Mouse (Mus musculus) frontal cortex, postnatal 14 days (tissue): ENCODE measurements at regions not wholly inside any gene's neighbourhood (a gene's known extent, or its start where the extent isn't known, plus 50 kb on each side); places are given as distances from the start of the nearest gene placed in this dataset.

Experiments
- DNase-seq, 2 experiments: peaks; one replicate each; pipeline ENCODE4 v3.0.0; 2022; ENCODE audit warnings: low spot score in 2 of 2

DNA sequence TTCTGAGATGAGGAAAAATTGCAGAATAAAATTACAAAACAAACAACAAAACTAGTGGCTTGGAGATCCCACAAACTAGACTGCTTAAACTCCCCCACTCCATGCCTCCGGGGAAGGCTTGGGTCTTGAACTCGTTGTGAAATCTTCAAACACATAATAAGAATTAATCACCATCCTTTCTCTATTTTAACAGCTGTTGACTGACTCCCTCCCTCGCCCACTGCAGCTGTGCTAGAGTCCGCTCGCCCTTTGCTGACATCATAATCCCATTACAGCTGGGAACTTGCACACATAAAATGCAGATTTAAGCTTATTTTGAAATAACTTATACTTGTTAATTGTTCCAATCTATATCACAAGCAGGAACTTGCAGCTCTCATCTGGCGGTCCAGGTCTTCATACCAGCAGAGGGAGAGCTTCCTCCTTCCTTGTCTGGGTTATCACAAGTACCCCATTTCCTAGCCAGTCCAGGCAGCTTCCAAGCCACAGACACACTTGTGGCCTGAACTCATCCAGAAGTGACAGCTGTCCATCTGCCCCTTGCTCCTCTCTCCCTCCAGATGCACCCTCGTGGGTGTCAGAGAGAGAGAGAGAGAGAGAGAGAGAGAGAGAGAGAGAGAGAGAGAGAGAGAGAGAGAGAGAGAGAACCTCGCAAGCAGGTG is 332.9 kb upstream of the Mki67 start:
- no peak for DNase-seq

GRCm38 (mm10) chr7:136049587-136049930 is 333.4 kb upstream of the Mki67 start:
- no peak for DNase-seq

DNA sequence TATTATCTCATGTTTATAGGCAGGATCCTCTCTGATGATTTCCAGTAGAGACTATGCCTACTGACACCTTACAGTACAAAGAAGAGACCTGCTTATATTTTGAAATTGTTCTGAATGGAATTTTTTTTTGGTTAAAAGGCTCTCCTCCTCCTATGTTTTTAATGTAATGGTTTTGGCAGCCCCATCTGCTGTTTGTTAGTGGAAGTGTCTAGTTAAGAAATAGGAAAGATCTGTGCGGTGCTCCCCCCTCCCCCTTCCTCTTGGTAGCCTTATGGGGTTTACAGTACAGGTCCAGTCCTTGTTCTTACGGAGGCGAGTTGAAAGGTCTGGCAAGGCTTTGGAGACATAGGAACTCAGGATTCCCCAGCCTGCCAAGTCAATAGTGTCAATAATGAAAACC is 334.0 kb upstream of the Mki67 start:
- DNase-seq: no peak

- DNase-seq: no peak
Measured at GRCm38 (mm10) chr7:136056876-136057484, 340.8 kb upstream of the Mki67 start.

- no peak for DNase-seq
Measured at GRCm38 (mm10) chr7:136058319-136058718, 342.2 kb upstream of the Mki67 start.

- DNase-seq: no peak
Measured at GRCm38 (mm10) chr7:136058751-136059681, 342.9 kb upstream of the Mki67 start.

DNA sequence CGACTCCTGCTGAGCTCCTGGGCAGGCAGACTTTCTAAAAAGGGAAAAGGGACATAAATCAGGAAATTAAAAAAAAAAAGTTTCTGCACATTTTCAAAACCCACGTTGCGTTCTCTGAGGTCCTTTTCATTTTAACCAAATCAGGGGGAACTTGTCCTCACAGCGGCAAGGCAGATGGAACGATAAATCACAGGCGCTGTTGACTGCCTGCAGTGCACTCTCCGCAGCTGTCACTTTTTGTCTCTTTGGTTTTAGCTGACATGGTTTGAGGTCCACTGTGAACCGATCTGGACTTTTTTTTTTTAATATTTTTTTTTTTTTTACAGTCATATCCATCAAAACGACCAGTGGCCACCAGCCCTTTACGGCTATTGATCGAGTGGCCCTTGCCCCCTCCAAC is 343.7 kb upstream of the Mki67 start:
- no peak for DNase-seq

GRCm38 (mm10) chr7:136060339-136061073 is 344.3 kb upstream of the Mki67 start:
- peak; percentile 42 for DNase-seq

GRCm38 (mm10) chr7:136062658-136063057 is 346.5 kb upstream of the Mki67 start:
- no peak for DNase-seq

- no peak for DNase-seq
Measured at GRCm38 (mm10) chr7:136065038-136065678, 349.0 kb upstream of the Mki67 start.

DNA sequence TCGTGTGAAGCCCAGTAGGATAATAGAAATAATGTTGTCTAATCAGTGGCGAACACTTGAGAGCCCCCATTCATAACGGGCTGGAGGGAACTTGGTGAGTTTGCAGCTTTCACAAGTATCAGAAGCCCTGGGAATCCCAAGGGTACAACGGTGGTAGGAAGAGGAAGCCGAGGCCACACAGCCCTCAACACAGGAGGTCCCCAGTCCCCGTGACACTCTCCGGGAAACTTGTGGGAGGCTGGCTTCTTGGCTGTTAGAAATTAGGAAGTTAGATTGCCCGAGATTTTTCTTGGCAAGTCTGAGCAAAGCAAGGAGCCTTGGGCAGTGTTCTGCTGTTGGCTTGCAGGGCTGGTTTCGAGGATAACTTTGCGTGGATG is 349.5 kb upstream of the Mki67 start:
- no peak for DNase-seq

DNA sequence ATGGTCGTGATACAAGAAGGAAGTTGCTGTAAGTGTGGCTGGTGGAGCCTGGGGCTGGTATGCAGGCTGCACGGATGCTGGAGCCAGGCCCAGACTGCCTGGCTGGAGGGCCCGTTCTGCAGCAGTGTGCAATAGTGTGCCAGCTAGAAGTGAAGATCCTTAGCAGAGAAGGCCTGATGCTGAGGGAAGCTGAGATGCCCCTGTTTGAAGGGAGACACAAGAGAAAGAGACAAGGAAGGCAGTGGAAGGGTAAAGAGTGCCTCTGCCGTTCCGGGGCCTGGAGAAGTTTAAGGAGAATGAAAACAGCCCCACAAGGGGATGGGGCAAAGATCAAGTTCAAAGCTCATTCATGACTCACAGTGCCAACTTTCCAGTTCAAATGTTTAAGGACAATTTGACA is 354.7 kb upstream of the Mki67 start:
- DNase-seq: no peak

DNA sequence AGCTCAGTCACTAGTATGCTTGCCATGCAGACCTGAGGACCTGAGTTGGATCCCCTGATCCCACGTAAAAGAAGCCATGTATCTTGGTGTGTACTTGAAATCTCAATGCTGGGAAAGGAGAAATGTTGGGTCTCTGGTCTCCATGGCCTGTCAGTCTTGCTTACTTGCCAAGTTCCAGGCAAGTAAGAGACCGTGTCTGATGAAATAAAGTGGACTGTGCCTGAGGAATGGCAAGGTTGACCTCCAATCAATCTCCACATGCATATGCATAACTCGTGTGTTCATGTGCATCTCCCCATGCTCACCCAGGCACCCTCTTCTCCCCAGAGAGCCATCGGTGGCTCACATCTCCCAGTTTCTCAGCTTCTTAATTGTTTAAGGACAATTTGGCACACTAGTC is 355.2 kb upstream of the Mki67 start:
- no peak for DNase-seq

- DNase-seq: no peak
Measured at GRCm38 (mm10) chr7:136073265-136073799, 357.2 kb upstream of the Mki67 start.

DNA sequence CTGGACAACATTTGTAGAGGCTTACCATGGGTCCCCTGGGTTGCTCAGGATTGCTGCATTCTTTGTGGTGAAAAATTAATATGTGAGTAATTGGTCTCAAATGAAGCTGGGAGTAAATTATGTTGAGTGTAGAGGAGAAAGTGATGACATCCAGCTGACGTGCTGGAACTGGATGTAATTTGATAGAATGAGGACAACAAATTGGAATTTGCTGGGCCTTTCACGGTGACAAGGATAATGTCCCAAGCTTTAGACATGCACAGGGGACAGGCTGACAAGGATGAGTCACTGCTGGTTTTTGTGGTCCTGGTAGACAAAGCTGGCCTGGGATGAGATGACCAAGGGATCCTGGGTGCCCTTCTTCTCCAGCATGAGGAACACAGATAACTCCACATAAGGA is 357.9 kb upstream of the Mki67 start:
- no peak for DNase-seq

GRCm38 (mm10) chr7:136081534-136082252 is 365.5 kb upstream of the Mki67 start:
- DNase-seq: no peak

DNA sequence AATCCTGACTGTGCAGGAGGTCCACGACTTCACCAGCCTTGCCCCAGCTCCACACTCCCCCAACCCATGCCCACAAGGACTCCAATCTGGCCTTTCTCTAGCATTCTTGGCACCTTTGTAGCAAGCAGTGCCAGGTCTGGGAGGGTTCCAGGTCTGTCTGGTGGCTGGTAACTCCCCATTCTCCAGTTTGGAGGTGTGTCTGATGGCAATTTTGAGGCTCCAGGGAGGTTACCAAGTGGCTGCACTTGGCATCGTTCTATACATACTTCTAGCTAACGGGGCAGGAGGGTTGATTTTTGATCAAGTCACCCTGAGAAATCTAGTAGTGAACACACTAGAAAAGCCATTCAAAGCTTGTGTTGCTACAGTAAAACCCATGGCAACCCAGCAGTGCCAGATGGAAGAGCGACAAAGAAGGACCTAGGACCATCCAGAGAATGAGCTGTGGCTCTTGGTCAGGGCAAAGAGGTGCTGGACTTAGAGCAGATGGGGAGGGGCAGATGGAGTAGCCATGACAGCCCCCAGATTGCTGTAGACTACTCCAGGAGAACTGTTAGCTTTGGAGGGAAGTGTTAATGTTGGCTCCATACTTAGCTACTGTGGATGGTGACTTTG is 366.2 kb upstream of the Mki67 start:
- DNase-seq: peak; percentile 18 to 19

DNA sequence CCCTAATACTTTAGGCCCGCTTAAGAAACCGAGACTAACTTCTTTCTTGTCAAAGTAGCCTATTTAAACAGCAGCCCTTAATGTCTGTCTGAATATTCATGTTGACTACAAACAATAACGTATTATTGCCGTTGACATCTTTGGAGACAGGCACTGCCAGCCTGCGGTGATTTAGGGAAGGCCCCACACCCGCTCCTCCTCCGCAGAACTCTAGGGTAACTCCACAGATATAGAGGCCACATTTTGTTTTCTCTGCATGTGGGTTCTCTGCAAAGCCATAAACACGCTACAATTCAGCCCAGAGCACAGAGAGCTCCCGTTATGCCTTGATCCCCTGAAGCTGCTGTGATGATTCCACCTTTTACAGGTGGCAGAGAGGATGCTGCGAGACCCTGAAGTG is 366.8 kb upstream of the Mki67 start:
- no peak for DNase-seq

GRCm38 (mm10) chr7:136083571-136084342 is 367.6 kb upstream of the Mki67 start:
- DNase-seq: no peak

DNA sequence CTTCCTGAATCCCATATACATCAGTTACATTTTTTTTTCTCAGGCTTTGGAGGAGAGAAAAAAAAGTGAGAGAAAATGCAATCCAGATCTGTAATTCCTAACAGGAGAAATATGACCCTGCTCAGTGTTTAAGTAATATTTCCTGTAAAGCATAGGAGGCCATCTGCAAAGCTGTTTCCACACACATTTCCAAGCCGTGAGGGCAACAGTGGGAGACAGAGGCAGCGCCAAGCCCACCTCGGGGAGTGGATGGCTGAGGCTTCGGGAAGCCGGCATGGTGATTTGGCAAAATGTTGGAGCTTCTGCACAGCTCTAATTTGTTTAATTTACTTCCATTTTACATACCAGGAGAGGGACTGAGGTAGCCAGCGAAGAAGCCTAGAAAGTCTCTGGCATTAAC is 372.6 kb upstream of the Mki67 start:
- no peak for DNase-seq
